Mouse (Mus musculus) liver, embryonic 15.5 days (tissue): ENCODE measurements around the gene Slf2. TPM values are rescaled to one million over a fixed set of nuclear protein-coding genes. Genes with fewer than 3 reads are reported as not detected.

Experiments used
- ATAC-seq: fragments of 200-750 bp; cut with Nextera tagmentation; 2 replicates; pipeline ENCODE4 v1.8.0; 2017; ENCODE audit warnings: moderate number of reproducible peaks, mild to moderate bottlenecking, moderate library complexity; ENCODE audit not compliant: insufficient read depth
- H3K27ac ChIP-seq: fragments of 300-500 bp; sonication (generic); replicated peaks from 2 replicates; pipeline ENCODE4 v1.5.1; 2015; ENCODE audit warnings: mild to moderate bottlenecking, inconsistent platforms
- H3K27me3 ChIP-seq: fragments of 300-500 bp; sonication (generic); 2 replicates; pipeline ENCODE4 v1.6.1; 2015; ENCODE audit warnings: mild to moderate bottlenecking, inconsistent platforms
- H3K36me3 ChIP-seq: fragments of 300-500 bp; sonication (generic); replicated peaks from 2 replicates; pipeline ENCODE4 v1.6.1; 2015; ENCODE audit warnings: moderate library complexity, mild to moderate bottlenecking, inconsistent platforms
- H3K4me1 ChIP-seq: fragments of 300-500 bp; sonication (generic); replicated peaks from 2 replicates; pipeline ENCODE4 v1.6.1; 2015; ENCODE audit warnings: inconsistent platforms
- H3K4me2 ChIP-seq: fragments of 300-500 bp; sonication (generic); 2 replicates; pipeline ENCODE4 v1.6.1; 2015; ENCODE audit warnings: moderate library complexity, mild to moderate bottlenecking, inconsistent platforms
- H3K4me3 ChIP-seq: fragments of 300-500 bp; sonication (generic); replicated peaks from 2 replicates; pipeline ENCODE4 v1.5.1; 2015; ENCODE audit warnings: mild to moderate bottlenecking, inconsistent platforms
- H3K9ac ChIP-seq: fragments of 300-500 bp; sonication (generic); 2 replicates; pipeline ENCODE4 v1.6.1; 2015; ENCODE audit warnings: moderate library complexity, mild to moderate bottlenecking, inconsistent platforms
- H3K9me3 ChIP-seq: fragments of 300-500 bp; sonication (generic); replicated peaks from 2 replicates; pipeline ENCODE4 v1.6.1; 2016; ENCODE audit warnings: inconsistent platforms
- WGBS: fragments of 180-500 bp; shearing (Covaris S2); methylation state at CpG from one replicate; pipeline ENCODE4 v1.1.7; 2015; ENCODE audit warnings: mixed read lengths; ENCODE audit not compliant: insufficient replicate concordance; 5-methylcytosine and 5-hydroxymethylcytosine counted together
- polyA plus RNA-seq: library from polyadenylated mRNA; unstranded; fragments of >200 nt; fragmentation: Nextera tagmentation; extraction: Ambion mirVana; gene quantifications from 2 replicates; pipeline ENCODE4 v1.2.1, GENCODE M21; 2015

Slf2 gene
- polyA plus RNA-seq, 1 experiment from 2014 or later, result 11.2 TPM

- no peak overlapping the region for H3K4me3 ChIP-seq
- H3K27ac ChIP-seq, result no peak overlapping the region
- H3K36me3 ChIP-seq, result peaks cover 15% of the 10 kb centered on the region
- H3K27me3 ChIP-seq, result peaks cover 34% of the 10 kb centered on the region
- H3K9ac ChIP-seq, result no peak overlapping the region
- ATAC-seq, result no peak
- H3K9me3 ChIP-seq, result no peaks in the 10 kb centered on the region
- peaks cover 34% of the 10 kb centered on the region for H3K4me1 ChIP-seq
- no peak overlapping the region for H3K4me2 ChIP-seq
- WGBS, result 46% methylated on average over 5 of the region's 5 CpGs
Observed at GRCm38 (mm10) chr19:44985159-44985988, 54.4 kb downstream of the Slf2 start.

- WGBS, result 43% methylated on average over 6 of the region's 6 CpGs
- H3K4me1 ChIP-seq, result peaks cover 38% of the 10 kb centered on the region
- peaks cover 44% of the 10 kb centered on the region for H3K27me3 ChIP-seq
- H3K9me3 ChIP-seq, result no peaks in the 10 kb centered on the region
- no peak overlapping the region for H3K4me3 ChIP-seq
- H3K27ac ChIP-seq, result no peak overlapping the region
- H3K4me2 ChIP-seq, result no peak overlapping the region
- no peak for ATAC-seq
- no peak overlapping the region for H3K9ac ChIP-seq
- H3K36me3 ChIP-seq, result peaks cover 5% of the 10 kb centered on the region; the same call in 1 of the 2 replicates
Observed at GRCm38 (mm10) chr19:44987004-44987403, 56.1 kb downstream of the Slf2 start.

GRCm38 (mm10) chr19:44987851-44988250, 56.9 kb downstream of the Slf2 start:
- H3K4me1 ChIP-seq, result peaks cover 46% of the 10 kb centered on the region
- no peak overlapping the region for H3K4me2 ChIP-seq
- no peak overlapping the region for H3K4me3 ChIP-seq
- H3K27me3 ChIP-seq, result peaks cover 44% of the 10 kb centered on the region
- 47% methylated on average over 6 of the region's 6 CpGs for WGBS
- H3K36me3 ChIP-seq, result 0 out of 2 replicates have a peak, but pooled peaks cover 8% of the 10 kb centered on the region
- no peak overlapping the region for H3K27ac ChIP-seq
- H3K9ac ChIP-seq, result no peak overlapping the region
- ATAC-seq, result no peak
- no peaks in the 10 kb centered on the region for H3K9me3 ChIP-seq

- Histone ChIP-seq H3K36me3 (0 out of 2 replicates have a peak, but pooled peaks cover 6% of the 10 kb centered on the region), H3K4me1 (peaks cover 48% of the 10 kb centered on the region), H3K4me2 (peak overlapping the region; percentile 64; the same call in 1 of the 2 replicates), H3K9me3 (no peaks in the 10 kb centered on the region), H3K9ac (no peak overlapping the region), H3K27me3 (peaks cover 44% of the 10 kb centered on the region), H3K4me3 (no peak overlapping the region), H3K27ac (0 out of 2 replicates have a peak overlapping the region, but pooled peaks have one; percentile 76)
- no peak for ATAC-seq
- WGBS, result 41% methylated on average over 9 of the region's 9 CpGs
Observed at GRCm38 (mm10) chr19:44988321-44988720, 57.4 kb downstream of the Slf2 start.

- Histone ChIP-seq H3K36me3 (0 out of 2 replicates have a peak, but pooled peaks cover 4% of the 10 kb centered on the region), H3K27me3 (peaks cover 44% of the 10 kb centered on the region), H3K4me3 (peak within 1 kb of the TSS; percentile 57), H3K9ac (peak within 1 kb of the TSS; percentile 47; the same call in 1 of the 2 replicates), H3K9me3 (no peaks in the 10 kb centered on the region), H3K4me1 (peaks cover 48% of the 10 kb centered on the region), H3K4me2 (peak within 1 kb of the TSS; percentile 64), H3K27ac (peak within 1 kb of the TSS; percentile 76)
- peak; percentile 61 for ATAC-seq
- WGBS, result 1% methylated on average over 51 of the region's 58 CpGs
Observed at GRCm38 (mm10) chr19:44988831-44989566, 58.0 kb downstream of the Slf2 start, which contains the start of gene Sema4g. TSS of gene Sema4g (plus strand) at chr19:44989101.

GRCm38 (mm10) chr19:44989567-44990495, 58.9 kb downstream of the Slf2 start:
- H3K4me2 ChIP-seq, result peak overlapping the region; percentile 64
- 12% methylated on average over 22 of the region's 22 CpGs for WGBS
- H3K9me3 ChIP-seq, result no peaks in the 10 kb centered on the region
- ATAC-seq, result no peak
- H3K4me1 ChIP-seq, result peaks cover 48% of the 10 kb centered on the region
- peaks cover 44% of the 10 kb centered on the region for H3K27me3 ChIP-seq
- H3K36me3 ChIP-seq, result 0 out of 2 replicates have a peak, but pooled peaks cover 4% of the 10 kb centered on the region
- H3K4me3 ChIP-seq, result peak overlapping the region; percentile 57
- peak overlapping the region; percentile 76 for H3K27ac ChIP-seq
- peak overlapping the region; percentile 47; the same call in 1 of the 2 replicates for H3K9ac ChIP-seq

GRCm38 (mm10) chr19:44991031-44991430, 60.1 kb downstream of the Slf2 start:
- peaks cover 39% of the 10 kb centered on the region for H3K4me1 ChIP-seq
- H3K36me3 ChIP-seq, result 0 out of 2 replicates have a peak, but pooled peaks cover 4% of the 10 kb centered on the region
- H3K4me2 ChIP-seq, result peak overlapping the region; percentile 64
- H3K27me3 ChIP-seq, result peaks cover 44% of the 10 kb centered on the region
- no peaks in the 10 kb centered on the region for H3K9me3 ChIP-seq
- peak overlapping the region; percentile 57 for H3K4me3 ChIP-seq
- H3K9ac ChIP-seq, result no peak overlapping the region
- H3K27ac ChIP-seq, result peak overlapping the region; percentile 64
- peak; percentile 47 for ATAC-seq
- 70% methylated on average over 8 of the region's 8 CpGs for WGBS

GRCm38 (mm10) chr19:44992246-44992645, 61.3 kb downstream of the Slf2 start:
- 0 out of 2 replicates have a peak, but pooled peaks cover 4% of the 10 kb centered on the region for H3K36me3 ChIP-seq
- H3K27me3 ChIP-seq, result peaks cover 41% of the 10 kb centered on the region
- peaks cover 42% of the 10 kb centered on the region for H3K4me1 ChIP-seq
- no peak for ATAC-seq
- H3K4me2 ChIP-seq, result no peak overlapping the region
- 22% methylated on average over 7 of the region's 7 CpGs for WGBS
- no peak overlapping the region for H3K9ac ChIP-seq
- H3K9me3 ChIP-seq, result no peaks in the 10 kb centered on the region
- no peak overlapping the region for H3K4me3 ChIP-seq
- no peak overlapping the region for H3K27ac ChIP-seq

- WGBS, result 45% methylated on average over 7 of the region's 7 CpGs
- 0 out of 2 replicates have a peak overlapping the region, but pooled peaks have one; percentile 9 for H3K27ac ChIP-seq
- 0 out of 2 replicates have a peak, but pooled peaks cover 6% of the 10 kb centered on the region for H3K36me3 ChIP-seq
- no peak for ATAC-seq
- H3K9ac ChIP-seq, result no peak overlapping the region
- H3K4me2 ChIP-seq, result no peak overlapping the region
- H3K4me3 ChIP-seq, result no peak overlapping the region
- peaks cover 41% of the 10 kb centered on the region for H3K4me1 ChIP-seq
- peaks cover 36% of the 10 kb centered on the region for H3K27me3 ChIP-seq
- H3K9me3 ChIP-seq, result no peaks in the 10 kb centered on the region
Observed at GRCm38 (mm10) chr19:44992712-44993111, 61.8 kb downstream of the Slf2 start.

GRCm38 (mm10) chr19:44997786-44998185, 66.8 kb downstream of the Slf2 start:
- 69% methylated on average over 11 of the region's 11 CpGs for WGBS
- Histone ChIP-seq H3K4me3 (no peak overlapping the region), H3K27ac (no peak overlapping the region), H3K27me3 (no peaks in the 10 kb centered on the region; the same call in 1 of the 2 replicates), H3K4me1 (peaks cover 12% of the 10 kb centered on the region; the same call in 1 of the 2 replicates), H3K4me2 (no peak overlapping the region), H3K9ac (no peak overlapping the region), H3K36me3 (peaks cover 18% of the 10 kb centered on the region; the same call in 1 of the 2 replicates), H3K9me3 (no peaks in the 10 kb centered on the region)
- ATAC-seq, result no peak
